Mouse (Mus musculus): ENCODE measurements around the gene Cep97. TPM values are rescaled to one million over a fixed set of nuclear protein-coding genes. Genes with fewer than 3 reads are reported as not detected.

Gene Cep97
- polyA plus RNA-seq, 1 experiment from 2014 or later: 8.5 TPM

GRCm38 (mm10) chr16:55933681-55934343 lies 843 bp downstream of the Cep97 start:
- peak overlapping the region; percentile 52 for H3K9ac ChIP-seq (ENCODE audit: low read depth, low read length)
- no peaks in the 10 kb centered on the region for H3K4me1 ChIP-seq (replicated peaks; ENCODE audit: insufficient read depth, low read length)
- H3K36me3 ChIP-seq (ENCODE audit: insufficient read depth, low read length): no peaks in the 10 kb centered on the region
- H3K27ac ChIP-seq: peak overlapping the region; percentile 54
- under 1% methylated on average over 32 of the region's 32 CpGs for WGBS
- peak; percentile 18; the same call in 1 of the 2 replicates for TF ChIP-seq CTCF (IDR thresholded peaks at IDR 0.05; ENCODE audit: low read depth)
- DNase-seq (ENCODE audit: low spot score) (peak; percentile 24), ATAC-seq (replicated peaks; ENCODE audit: low FRiP score, low read depth) (0 out of 2 replicates have a peak, but pooled peaks have one; percentile 43)
- peak overlapping the region; percentile 86 for H3K4me2 ChIP-seq (ENCODE audit: low read length)
- H3K27me3 ChIP-seq (ENCODE audit: insufficient read depth, low read length): no peaks in the 10 kb centered on the region
- no peaks in the 10 kb centered on the region for H3K9me3 ChIP-seq (replicated peaks; ENCODE audit: low read length)
- H3K4me3 ChIP-seq (replicated peaks; ENCODE audit: low read depth, low read length): peak overlapping the region; percentile 63

- TF ChIP-seq CTCF (IDR thresholded peaks at IDR 0.05; ENCODE audit: low read depth): no peak
- no peak for DNase-seq (ENCODE audit: low spot score)
- H3K9ac ChIP-seq (ENCODE audit: low read depth, low read length): no peak overlapping the region
- H3K4me1 ChIP-seq (replicated peaks; ENCODE audit: insufficient read depth, low read length): no peaks in the 10 kb centered on the region
- H3K4me3 ChIP-seq (replicated peaks; ENCODE audit: low read depth, low read length): no peak overlapping the region
- no peaks in the 10 kb centered on the region for H3K27me3 ChIP-seq (ENCODE audit: insufficient read depth, low read length)
- 95% methylated on average over 4 of the region's 4 CpGs for WGBS
- H3K36me3 ChIP-seq (ENCODE audit: insufficient read depth, low read length): peaks cover 8% of the 10 kb centered on the region; the same call in 1 of the 2 replicates
- no peak overlapping the region for H3K4me2 ChIP-seq (ENCODE audit: low read length)
- H3K27ac ChIP-seq: no peak overlapping the region
- no peak for ATAC-seq (replicated peaks; ENCODE audit: low FRiP score, low read depth)
- H3K9me3 ChIP-seq (replicated peaks; ENCODE audit: low read length): no peaks in the 10 kb centered on the region
These were observed 10.6 kb downstream of the Cep97 start for GRCm38 (mm10) chr16:55924010-55924409.

- Histone ChIP-seq H3K36me3 (ENCODE audit: insufficient read depth, low read length) (peaks cover 6% of the 10 kb centered on the region; the same call in 1 of the 2 replicates), H3K4me1 (replicated peaks; ENCODE audit: insufficient read depth, low read length) (no peaks in the 10 kb centered on the region), H3K27ac (no peak overlapping the region), H3K9ac (ENCODE audit: low read depth, low read length) (no peak overlapping the region), H3K27me3 (ENCODE audit: insufficient read depth, low read length) (no peaks in the 10 kb centered on the region), H3K4me3 (replicated peaks; ENCODE audit: low read depth, low read length) (no peak overlapping the region), H3K9me3 (replicated peaks; ENCODE audit: low read length) (no peaks in the 10 kb centered on the region), H3K4me2 (ENCODE audit: low read length) (no peak overlapping the region)
- TF ChIP-seq CTCF (IDR thresholded peaks at IDR 0.05; ENCODE audit: low read depth): no peak
- 93% methylated on average over 10 of the region's 10 CpGs for WGBS
- ATAC-seq (replicated peaks; ENCODE audit: low FRiP score, low read depth): no peak
- no peak for DNase-seq (ENCODE audit: low spot score)
These were observed 12.6 kb downstream of the Cep97 start for GRCm38 (mm10) chr16:55922079-55922478.

GRCm38 (mm10) chr16:55914716-55915115 lies 19.9 kb downstream of the Cep97 start:
- ATAC-seq (replicated peaks; ENCODE audit: low FRiP score, low read depth) (no peak), DNase-seq (ENCODE audit: low spot score) (no peak)
- peaks cover 15% of the 10 kb centered on the region for H3K36me3 ChIP-seq (ENCODE audit: insufficient read depth, low read length)
- WGBS: 97% methylated on average over 7 of the region's 7 CpGs
- no peak overlapping the region for H3K4me3 ChIP-seq (replicated peaks; ENCODE audit: low read depth, low read length)
- TF ChIP-seq CTCF (IDR thresholded peaks at IDR 0.05; ENCODE audit: low read depth): no peak
- H3K4me2 ChIP-seq (ENCODE audit: low read length): no peak overlapping the region
- H3K27me3 ChIP-seq (ENCODE audit: insufficient read depth, low read length): no peaks in the 10 kb centered on the region
- H3K9ac ChIP-seq (ENCODE audit: low read depth, low read length): no peak overlapping the region
- no peak overlapping the region for H3K27ac ChIP-seq
- no peaks in the 10 kb centered on the region for H3K4me1 ChIP-seq (replicated peaks; ENCODE audit: insufficient read depth, low read length)
- H3K9me3 ChIP-seq (replicated peaks; ENCODE audit: low read length): no peaks in the 10 kb centered on the region

- Histone ChIP-seq H3K27ac (peak overlapping the region; percentile 48; the same call in 1 of the 2 replicates), H3K36me3 (ENCODE audit: insufficient read depth, low read length) (peaks cover 21% of the 10 kb centered on the region), H3K4me3 (replicated peaks; ENCODE audit: low read depth, low read length) (no peak overlapping the region), H3K27me3 (ENCODE audit: insufficient read depth, low read length) (no peaks in the 10 kb centered on the region), H3K4me1 (replicated peaks; ENCODE audit: insufficient read depth, low read length) (no peaks in the 10 kb centered on the region), H3K4me2 (ENCODE audit: low read length) (no peak overlapping the region), H3K9ac (ENCODE audit: low read depth, low read length) (no peak overlapping the region), H3K9me3 (replicated peaks; ENCODE audit: low read length) (no peaks in the 10 kb centered on the region)
- ATAC-seq (replicated peaks; ENCODE audit: low FRiP score, low read depth): peak; percentile 94
- no peak for TF ChIP-seq CTCF (IDR thresholded peaks at IDR 0.05; ENCODE audit: low read depth)
- no peak for DNase-seq (ENCODE audit: low spot score)
- WGBS: 86% methylated on average over 10 of the region's 10 CpGs
These were observed 24.4 kb downstream of the Cep97 start for GRCm38 (mm10) chr16:55910208-55910793.

- no peak for DNase-seq (ENCODE audit: low spot score)
- TF ChIP-seq CTCF (IDR thresholded peaks at IDR 0.05; ENCODE audit: low read depth): no peak
- H3K36me3 ChIP-seq (ENCODE audit: insufficient read depth, low read length): peaks cover 15% of the 10 kb centered on the region; the same call in 1 of the 2 replicates
- no peak overlapping the region for H3K4me2 ChIP-seq (ENCODE audit: low read length)
- ATAC-seq (replicated peaks; ENCODE audit: low FRiP score, low read depth): no peak
- H3K27ac ChIP-seq: no peak overlapping the region
- WGBS: 90% methylated on average over 5 of the region's 5 CpGs
- no peak overlapping the region for H3K4me3 ChIP-seq (replicated peaks; ENCODE audit: low read depth, low read length)
- H3K9me3 ChIP-seq (replicated peaks; ENCODE audit: low read length): no peaks in the 10 kb centered on the region
- H3K4me1 ChIP-seq (replicated peaks; ENCODE audit: insufficient read depth, low read length): no peaks in the 10 kb centered on the region
- H3K27me3 ChIP-seq (ENCODE audit: insufficient read depth, low read length): no peaks in the 10 kb centered on the region
- no peak overlapping the region for H3K9ac ChIP-seq (ENCODE audit: low read depth, low read length)
These were observed 27.6 kb downstream of the Cep97 start for GRCm38 (mm10) chr16:55906928-55907679.

All from kidney, postnatal 0 days (tissue).